Mouse (Mus musculus) G1E (cell line): Measurements from ENCODE around the gene Mapk11.

Source experiments
- CTCF ChIP-seq: IDR thresholded peaks from 2 replicates; pipeline ENCODE4 v1.5.1; 2012; ENCODE audit warnings: low read depth, low read length, inconsistent platforms, mixed read lengths
- GATA1 ChIP-seq: IDR thresholded peaks from 2 replicates; pipeline ENCODE4 v1.6.1; 2012; ENCODE audit warnings: borderline replicate concordance, low read length, inconsistent platforms, mixed read lengths
- GATA2 ChIP-seq: IDR thresholded peaks from 2 replicates; pipeline ENCODE4 v1.6.1; 2012; ENCODE audit warnings: low read depth, low read length, inconsistent platforms, borderline replicate concordance
- TAL1 ChIP-seq: conservative IDR thresholded peaks from 2 replicates; pipeline ENCODE4 v1.6.1; 2012; ENCODE audit warnings: low read depth, low read length, inconsistent platforms, mixed read lengths

GRCm38 (mm10) chr15:89141443-89141842 lies 8.0 kb downstream of the Mapk11 start:
- TF ChIP-seq CTCF, result no peak
- no peak for TF ChIP-seq GATA1
- TF ChIP-seq TAL1, result no peak
- no peak for TF ChIP-seq GATA2
